Mouse (Mus musculus): ENCODE results near the gene Cblc. TPM values are rescaled to one million over a fixed set of nuclear protein-coding genes. Genes with fewer than 3 reads are reported as not detected.
A peak's percentile ranks its signal among the peaks of the same experiment; 100 is the strongest.

Gene Cblc
- total and polyA plus RNA-seq, 2 experiments from 2014 or later = 0.46 TPM; not detected in 1

DNA sequence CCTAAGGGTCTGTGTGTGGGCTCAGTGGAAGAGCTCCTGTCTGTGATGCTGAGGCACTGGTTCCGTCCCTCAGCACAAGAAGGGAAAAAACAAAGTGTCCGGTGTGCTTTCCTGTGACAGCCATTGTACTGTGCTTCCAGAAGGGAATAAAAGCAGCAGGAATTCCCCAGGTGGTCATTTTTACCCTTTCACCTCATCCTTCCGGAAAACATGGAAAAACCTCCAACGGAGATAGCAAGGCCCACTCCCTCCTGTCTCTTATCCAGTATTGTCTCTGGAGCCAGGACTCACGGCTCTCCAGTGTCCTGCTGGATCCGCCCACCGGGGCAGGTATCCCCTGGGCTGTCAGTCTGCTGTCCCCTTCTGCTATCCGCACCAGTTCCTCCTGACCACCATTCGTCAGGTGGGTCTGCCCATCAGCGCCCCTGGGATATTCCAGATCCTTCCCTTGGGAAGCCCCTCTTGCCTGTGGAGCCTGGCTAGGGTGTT, 62.4 kb downstream of the Cblc start:
- ATAC-seq = no peak
- 86% methylated on average over 10 of the region's 10 CpGs for WGBS
- H3K27ac ChIP-seq = no peak overlapping the region
- H3K4me3 ChIP-seq (ENCODE audit: low read length) = no peak overlapping the region
- H3K27me3 ChIP-seq (ENCODE audit: insufficient read depth, low read length) = no peaks in the 10 kb centered on the region
- H3K9ac ChIP-seq (replicated peaks; ENCODE audit: low read length) = 0 out of 2 replicates have a peak overlapping the region, but pooled peaks have one; percentile 21
- no peak for TF ChIP-seq CTCF (IDR thresholded peaks at IDR 0.05; ENCODE audit: low read depth)
- no peak overlapping the region for H3K4me2 ChIP-seq (ENCODE audit: low read depth, low read length)
- no peak for DNase-seq (ENCODE audit: low spot score)
- no peaks in the 10 kb centered on the region for H3K9me3 ChIP-seq (ENCODE audit: low read length)
- H3K36me3 ChIP-seq (ENCODE audit: insufficient read depth, low read length) = peaks cover 51% of the 10 kb centered on the region
- H3K4me1 ChIP-seq (ENCODE audit: insufficient read depth, low read length) = no peaks in the 10 kb centered on the region

Other genes starting within 250 kb of the Cblc start
- gene Ppp1r37, start 233.7 kb downstream of the Cblc start, total RNA-seq (2014; rRNA removed) = 125 and 128 TPM in 2 replicates
- 27.0 and 27.7 TPM in 2 replicates for gene Ppp1r37, start 233.7 kb downstream of the Cblc start, polyA plus RNA-seq (2015; fragmentation: Nextera tagmentation; extraction: Ambion mirVana)
- gene Zfp296, start 219.5 kb downstream of the Cblc start, total RNA-seq (2014; rRNA removed) = 0.25 TPM in 1 of 2 replicates, not detected in the other
- gene Zfp296, start 219.5 kb downstream of the Cblc start, polyA plus RNA-seq (2015; fragmentation: Nextera tagmentation; extraction: Ambion mirVana) = not detected in 2 replicates
- 60.0 and 61.7 TPM in 2 replicates for gene Gemin7, start 219.2 kb downstream of the Cblc start, total RNA-seq (2014; rRNA removed)
- gene Gemin7, start 219.2 kb downstream of the Cblc start, polyA plus RNA-seq (2015; fragmentation: Nextera tagmentation; extraction: Ambion mirVana) = 153 and 162 TPM in 2 replicates
- gene Clasrp, start 192.3 kb downstream of the Cblc start, total RNA-seq (2014; rRNA removed) = 67.0 and 90.9 TPM in 2 replicates
- 70.3 and 77.5 TPM in 2 replicates for gene Clasrp, start 192.3 kb downstream of the Cblc start, polyA plus RNA-seq (2015; fragmentation: Nextera tagmentation; extraction: Ambion mirVana)
- gene Relb, start 167.4 kb downstream of the Cblc start, total RNA-seq (2014; rRNA removed) = 9.2 and 10.2 TPM in 2 replicates
- gene Relb, start 167.4 kb downstream of the Cblc start, polyA plus RNA-seq (2015; fragmentation: Nextera tagmentation; extraction: Ambion mirVana) = 6.5 and 6.9 TPM in 2 replicates
- gene Clptm1, start 131.8 kb downstream of the Cblc start, total RNA-seq (2014; rRNA removed) = 178 and 187 TPM in 2 replicates
- 135 and 142 TPM in 2 replicates for gene Clptm1, start 131.8 kb downstream of the Cblc start, polyA plus RNA-seq (2015; fragmentation: Nextera tagmentation; extraction: Ambion mirVana)
- gene Apoc2, start 118.9 kb downstream of the Cblc start, total RNA-seq (2014; rRNA removed) = not detected in 2 replicates
- 0.38 TPM in 1 of 2 replicates, not detected in the other for gene Apoc2, start 118.9 kb downstream of the Cblc start, polyA plus RNA-seq (2015; fragmentation: Nextera tagmentation; extraction: Ambion mirVana)
- not detected in 2 replicates for gene Gm44805, start 115.4 kb downstream of the Cblc start, total RNA-seq (2014; rRNA removed)
- not detected in 2 replicates for gene Gm44805, start 115.4 kb downstream of the Cblc start, polyA plus RNA-seq (2015; fragmentation: Nextera tagmentation; extraction: Ambion mirVana)
- not detected in 2 replicates for gene Apoc4, start 115.3 kb downstream of the Cblc start, total RNA-seq (2014; rRNA removed)
- not detected in 2 replicates for gene Apoc4, start 115.3 kb downstream of the Cblc start, polyA plus RNA-seq (2015; fragmentation: Nextera tagmentation; extraction: Ambion mirVana)
- gene Apoc1, start 104.1 kb downstream of the Cblc start, total RNA-seq (2014; rRNA removed) = 1.5 and 2.3 TPM in 2 replicates
- gene Apoc1, start 104.1 kb downstream of the Cblc start, polyA plus RNA-seq (2015; fragmentation: Nextera tagmentation; extraction: Ambion mirVana) = 13.9 and 14.2 TPM in 2 replicates
- 2,123 and 2,525 TPM in 2 replicates for gene Apoe, start 97.6 kb downstream of the Cblc start, total RNA-seq (2014; rRNA removed)
- gene Apoe, start 97.6 kb downstream of the Cblc start, polyA plus RNA-seq (2015; fragmentation: Nextera tagmentation; extraction: Ambion mirVana) = 3,307 and 3,685 TPM in 2 replicates
- 147 and 151 TPM in 2 replicates for gene Tomm40, start 81.4 kb downstream of the Cblc start, total RNA-seq (2014; rRNA removed)
- 172 and 173 TPM in 2 replicates for gene Tomm40, start 81.4 kb downstream of the Cblc start, polyA plus RNA-seq (2015; fragmentation: Nextera tagmentation; extraction: Ambion mirVana)
- 68.9 and 76.5 TPM in 2 replicates for gene Nectin2, start 46.3 kb downstream of the Cblc start, total RNA-seq (2014; rRNA removed)
- 55.6 and 57.5 TPM in 2 replicates for gene Nectin2, start 46.3 kb downstream of the Cblc start, polyA plus RNA-seq (2015; fragmentation: Nextera tagmentation; extraction: Ambion mirVana)
- gene Bcam, start 25.8 kb downstream of the Cblc start, total RNA-seq (2014; rRNA removed) = 43.2 and 50.7 TPM in 2 replicates
- gene Bcam, start 25.8 kb downstream of the Cblc start, polyA plus RNA-seq (2015; fragmentation: Nextera tagmentation; extraction: Ambion mirVana) = 29.0 and 30.7 TPM in 2 replicates
- gene Bcl3, start 26.0 kb upstream of the Cblc start, total RNA-seq (2014; rRNA removed) = 0.40 and 0.89 TPM in 2 replicates
- gene Bcl3, start 26.0 kb upstream of the Cblc start, polyA plus RNA-seq (2015; fragmentation: Nextera tagmentation; extraction: Ambion mirVana) = 0.66 and 1.1 TPM in 2 replicates
- 41.5 and 53.7 TPM in 2 replicates for gene Gm19345, start 55.2 kb upstream of the Cblc start, total RNA-seq (2014; rRNA removed)
- 14.6 and 16.1 TPM in 2 replicates for gene Gm19345, start 55.2 kb upstream of the Cblc start, polyA plus RNA-seq (2015; fragmentation: Nextera tagmentation; extraction: Ambion mirVana)
- gene Ceacam16, start 64.5 kb upstream of the Cblc start, total RNA-seq (2014; rRNA removed) = not detected in 2 replicates
- 0.86 and 0.89 TPM in 2 replicates for gene Ceacam16, start 64.5 kb upstream of the Cblc start, polyA plus RNA-seq (2015; fragmentation: Nextera tagmentation; extraction: Ambion mirVana)
- not detected in 2 replicates for gene Ceacam19, start 91.2 kb upstream of the Cblc start, total RNA-seq (2014; rRNA removed)
- gene Ceacam19, start 91.2 kb upstream of the Cblc start, polyA plus RNA-seq (2015; fragmentation: Nextera tagmentation; extraction: Ambion mirVana) = not detected in 2 replicates
- 9.2 and 11.7 TPM in 2 replicates for gene Pvr, start 124.4 kb upstream of the Cblc start, total RNA-seq (2014; rRNA removed)
- 6.1 and 7.0 TPM in 2 replicates for gene Pvr, start 124.4 kb upstream of the Cblc start, polyA plus RNA-seq (2015; fragmentation: Nextera tagmentation; extraction: Ambion mirVana)
- gene Igsf23, start 153.9 kb upstream of the Cblc start, total RNA-seq (2014; rRNA removed) = not detected in 2 replicates
- gene Igsf23, start 153.9 kb upstream of the Cblc start, polyA plus RNA-seq (2015; fragmentation: Nextera tagmentation; extraction: Ambion mirVana) = not detected in 2 replicates
- not detected in 2 replicates for gene Ceacam20, start 168.6 kb upstream of the Cblc start, total RNA-seq (2014; rRNA removed)
- not detected in 2 replicates for gene Ceacam20, start 168.6 kb upstream of the Cblc start, polyA plus RNA-seq (2015; fragmentation: Nextera tagmentation; extraction: Ambion mirVana)
- gene Nlrp9b, start 194.7 kb upstream of the Cblc start, total RNA-seq (2014; rRNA removed) = not detected in 2 replicates
- gene Nlrp9b, start 194.7 kb upstream of the Cblc start, polyA plus RNA-seq (2015; fragmentation: Nextera tagmentation; extraction: Ambion mirVana) = not detected in 2 replicates

Measured in hindbrain, postnatal 0 days (tissue).